Mouse (Mus musculus): ENCODE data around the gene Sgsm2. TPM values are rescaled to one million over a fixed set of nuclear protein-coding genes. Genes with fewer than 3 reads are reported as not detected.

The Sgsm2 gene
- 35.4 and 37.0 TPM in 2 replicates for polyA plus RNA-seq (2012; rRNA removed)

GRCm38 (mm10) chr11:74896901-74897677, at the start of gene Sgsm2:
Sgsm2 (minus strand) TSS chr11:74897060.

GRCm38 (mm10) chr11:74925577-74926387, 28.9 kb upstream of the Sgsm2 start, which contains the start of the genes Smg6 and Srr:
Smg6 (plus strand) TSS chr11:74925823.
Srr (minus strand) TSS chr11:74925948.

GRCm38 (mm10) chr11:74897678-74898516, 1.0 kb upstream of the Sgsm2 start, which contains the start of gene Tsr1:
Tsr1 (plus strand) TSS chr11:74898071.

GRCm38 (mm10) chr11:74830256-74831161, 66.4 kb downstream of the Sgsm2 start, which contains the start of gene Mnt:
Mnt (plus strand) TSS chr11:74830920.

Other genes starting within 250 kb of the Sgsm2 start
- 69.2 and 80.7 TPM in 2 replicates for gene Cluh, start 247.6 kb downstream of the Sgsm2 start, polyA plus RNA-seq (2012; rRNA removed)
- 9.7 and 11.0 TPM in 2 replicates for gene Pafah1b1, start 172.4 kb downstream of the Sgsm2 start, polyA plus RNA-seq (2012; rRNA removed)
- 2.5 and 3.7 TPM in 2 replicates for gene Mettl16, start 126.2 kb downstream of the Sgsm2 start, polyA plus RNA-seq (2012; rRNA removed)
- 16.1 and 16.8 TPM in 2 replicates for gene Mnt, start 66.1 kb downstream of the Sgsm2 start, polyA plus RNA-seq (2012; rRNA removed)
- 7.7 and 10.0 TPM in 2 replicates for gene Tsr1, start 1.0 kb upstream of the Sgsm2 start, polyA plus RNA-seq (2012; rRNA removed)
- gene Smg6, start 28.8 kb upstream of the Sgsm2 start, polyA plus RNA-seq (2012; rRNA removed) = 22.2 and 29.8 TPM in 2 replicates
- 3.8 and 6.9 TPM in 2 replicates for gene Srr, start 28.9 kb upstream of the Sgsm2 start, polyA plus RNA-seq (2012; rRNA removed)

Data from colon, adult 2 months (tissue).